Mouse (Mus musculus) MEL (cell line): ENCODE results near the gene Eif4a2. TPM values are rescaled to one million over a fixed set of nuclear protein-coding genes. Genes with fewer than 3 reads are reported as not detected.

Experiments
- DNase-seq: peaks from one replicate; pipeline ENCODE4 v3.0.0; 2011; ENCODE audit warnings: low read depth, low spot score
- H3K27ac ChIP-seq: 2 replicates; pipeline ENCODE4 v1.5.1; 2012; ENCODE audit warnings: low read depth, mild to moderate bottlenecking, control low read depth, low read length, moderate library complexity; ENCODE audit not compliant: control insufficient read depth
- H3K27me3 ChIP-seq, 2 experiments: fragments of 150-350 bp in 1 of 2; sonication (generic) in 1 of 2; 2 replicates each; pipeline ENCODE4 v1.6.1; 2012; ENCODE audit warnings: low read length in 2 of 2, mild to moderate bottlenecking in 2 of 2, improper control_type of control experiment in 1 of 2, moderate library complexity in 1 of 2; ENCODE audit not compliant: insufficient read depth in 2 of 2, control insufficient read depth in 1 of 2
- H3K36me3 ChIP-seq, 2 experiments: 2 replicates each; pipeline ENCODE4 v1.6.1; 2012 to 2014; ENCODE audit warnings: low read length in 2 of 2, improper control_type of control experiment in 1 of 2, inconsistent platforms in 1 of 2, mild to moderate bottlenecking in 1 of 2; ENCODE audit not compliant: insufficient read depth in 2 of 2, control insufficient read depth in 1 of 2
- H3K4me1 ChIP-seq, 2 experiments: fragments of 150-350 bp in 1 of 2; sonication (generic) in 1 of 2; 2 replicates each; pipeline ENCODE4 v1.6.1; 2012; ENCODE audit warnings: low read length in 2 of 2, improper control_type of control experiment in 1 of 2, mild to moderate bottlenecking in 1 of 2; ENCODE audit not compliant: insufficient read depth in 2 of 2, control insufficient read depth in 1 of 2
- H3K4me3 ChIP-seq, 2 experiments: fragments of 150-350 bp in 1 of 2; sonication (generic) in 1 of 2; 2 replicates each; pipeline ENCODE4 v1.5.1; 2012; ENCODE audit warnings: low read depth in 2 of 2, low read length in 2 of 2, mild to moderate bottlenecking in 2 of 2, moderate library complexity in 2 of 2, control low read depth in 1 of 2, improper control_type of control experiment in 1 of 2; ENCODE audit not compliant: control insufficient read depth in 1 of 2, insufficient read depth in 1 of 2
- H3K79me2 ChIP-seq: 2 replicates; pipeline ENCODE4 v1.6.1; 2012; ENCODE audit warnings: mild to moderate bottlenecking, low read length, moderate library complexity; ENCODE audit not compliant: control insufficient read depth, poor library complexity, insufficient read depth
- H3K9ac ChIP-seq: 2 replicates; pipeline ENCODE4 v1.6.1; 2012; ENCODE audit warnings: low read depth, mild to moderate bottlenecking, control low read depth, low read length, moderate library complexity; ENCODE audit not compliant: control insufficient read depth, poor library complexity, severe bottlenecking
- H3K9me3 ChIP-seq: fragments of 150-350 bp; sonication (generic); replicated peaks from 2 replicates; pipeline ENCODE4 v1.6.1; 2012; ENCODE audit warnings: mild to moderate bottlenecking, low read length, improper control_type of control experiment, moderate library complexity; ENCODE audit not compliant: insufficient read depth
- CHD1 ChIP-seq: IDR thresholded peaks from 2 replicates; pipeline ENCODE4 v1.6.1; 2012; ENCODE audit warnings: low read depth, mild to moderate bottlenecking, inconsistent platforms, low read length, improper control_type of control experiment
- CHD2 ChIP-seq: IDR thresholded peaks from 2 replicates; pipeline ENCODE4 v1.6.1; 2011; ENCODE audit warnings: low read length, improper control_type of control experiment
- CTCF ChIP-seq, 3 experiments: IDR thresholded peaks in 2 of 3; conservative IDR thresholded peaks in 1 of 3; 2 replicates each; pipeline ENCODE4 v1.5.1; 2011 to 2012; ENCODE audit warnings: low read length in 3 of 3, low read depth in 2 of 3, mild to moderate bottlenecking in 2 of 3, improper control_type of control experiment in 1 of 3, inconsistent platforms in 1 of 3, mixed read lengths in 1 of 3, moderate library complexity in 1 of 3; ENCODE audit not compliant: control insufficient read depth in 1 of 3, insufficient read depth in 1 of 3, poor library complexity in 1 of 3, severe bottlenecking in 1 of 3
- ETS1 ChIP-seq: IDR thresholded peaks from 2 replicates; pipeline ENCODE4 v1.6.1; 2012; ENCODE audit warnings: low read depth, mild to moderate bottlenecking, inconsistent platforms, low read length, improper control_type of control experiment, moderate library complexity
- GATA1 ChIP-seq: IDR thresholded peaks from 2 replicates; pipeline ENCODE4 v1.6.1; 2011; ENCODE audit warnings: low read depth, low read length, improper control_type of control experiment
- HCFC1 ChIP-seq: IDR thresholded peaks from 2 replicates; pipeline ENCODE4 v1.6.1; 2012; ENCODE audit warnings: low read depth, mild to moderate bottlenecking, inconsistent platforms, low read length, improper control_type of control experiment, moderate library complexity
- JUND ChIP-seq: IDR thresholded peaks from 2 replicates; pipeline ENCODE4 v1.6.1; 2011; ENCODE audit warnings: low read depth, mild to moderate bottlenecking, improper control_type of control experiment, low read length
- KAT2A ChIP-seq: conservative IDR thresholded peaks from 2 replicates; pipeline ENCODE4 v1.6.1; 2012; ENCODE audit warnings: low read depth, low read length, improper control_type of control experiment, inconsistent platforms
- MAFK ChIP-seq: IDR thresholded peaks from 2 replicates; pipeline ENCODE4 v1.6.1; 2011; ENCODE audit warnings: low read depth, mild to moderate bottlenecking, low read length, improper control_type of control experiment, borderline replicate concordance
- MAX ChIP-seq: IDR thresholded peaks from 2 replicates; pipeline ENCODE4 v1.6.1; 2011; ENCODE audit warnings: low read length, improper control_type of control experiment
- MEF2A ChIP-seq: IDR thresholded peaks from 2 replicates; pipeline ENCODE4 v1.6.1; 2014; ENCODE audit warnings: low read depth, mild to moderate bottlenecking, inconsistent platforms, low read length, improper control_type of control experiment; ENCODE audit not compliant: poor library complexity, insufficient replicate concordance, severe bottlenecking; ENCODE audit errors: extremely low read depth
- MXI1 ChIP-seq: IDR thresholded peaks from 2 replicates; pipeline ENCODE4 v1.6.1; 2011; ENCODE audit warnings: mild to moderate bottlenecking, low read depth, low read length, improper control_type of control experiment
- MYB ChIP-seq: IDR thresholded peaks from 2 replicates; pipeline ENCODE4 v1.6.1; 2011; ENCODE audit warnings: mild to moderate bottlenecking, low read depth, low read length, improper control_type of control experiment
- POLR2AphosphoS5 ChIP-seq: IDR thresholded peaks from 2 replicates; pipeline ENCODE4 v1.6.1; 2012; ENCODE audit warnings: low read depth, borderline replicate concordance, mild to moderate bottlenecking, inconsistent platforms, low read length, moderate library complexity, mixed read lengths
- RCOR1 ChIP-seq: IDR thresholded peaks from 2 replicates; pipeline ENCODE4 v1.6.1; 2012; ENCODE audit warnings: low read depth, mild to moderate bottlenecking, inconsistent platforms, low read length, improper control_type of control experiment
- SIN3A ChIP-seq: IDR thresholded peaks from 2 replicates; pipeline ENCODE4 v1.6.1; 2012; ENCODE audit warnings: low read length, improper control_type of control experiment, inconsistent platforms
- SMC3 ChIP-seq: IDR thresholded peaks from 2 replicates; pipeline ENCODE4 v1.6.1; 2011; ENCODE audit warnings: low read depth, low read length, improper control_type of control experiment
- TAL1 ChIP-seq: IDR thresholded peaks from 2 replicates; pipeline ENCODE4 v1.6.1; 2012; ENCODE audit warnings: mild to moderate bottlenecking, inconsistent platforms, low read length, moderate library complexity, mixed read lengths
- TBP ChIP-seq: IDR thresholded peaks from 2 replicates; pipeline ENCODE4 v1.8.0; 2011; ENCODE audit warnings: low read depth, low read length, improper control_type of control experiment
- USF1 ChIP-seq: IDR thresholded peaks from 2 replicates; pipeline ENCODE4 v1.6.1; 2014; ENCODE audit warnings: low read depth, mild to moderate bottlenecking, inconsistent platforms, low read length, improper control_type of control experiment, moderate library complexity
- ZC3H11A ChIP-seq: IDR thresholded peaks from 2 replicates; pipeline ENCODE4 v1.6.1; 2012; ENCODE audit warnings: low read depth, mild to moderate bottlenecking, inconsistent platforms, low read length, improper control_type of control experiment
- ZMIZ1 ChIP-seq: IDR thresholded peaks from 2 replicates; pipeline ENCODE4 v1.6.1; 2012; ENCODE audit warnings: low read depth, mild to moderate bottlenecking, inconsistent platforms, low read length, improper control_type of control experiment, moderate library complexity
- polyA plus RNA-seq, 2 experiments: library from polyadenylated mRNA; stranded (reverse) in 1 of 2; unstranded in 1 of 2; fragments of >175 nt in 1 of 2; fragments of >200 nt in 1 of 2; gene quantifications; 2 replicates each; pipeline versions ENCODE4 v1.2.1 to v1.2.4; 2012; ENCODE audit warnings: low replicate concordance in 2 of 2, low read depth in 1 of 2; ENCODE audit not compliant: insufficient read length in 2 of 2, insufficient read depth in 1 of 2, missing spikeins in 1 of 2
- total RNA-seq: library from RNA; depleted of rRNA; stranded (reverse); fragments of 300-350 nt; gene quantifications from 2 replicates; pipeline ENCODE4 v1.2.3, GENCODE M21; 2012

Gene Eif4a2
- total and polyA plus RNA-seq, 3 experiments, result 248 to 2,083 (median 290) TPM

GRCm38 (mm10) chr16:23122446-23122845, 15.2 kb downstream of the Eif4a2 start:
- no peak for TF ChIP-seq CHD2
- no peak for TF ChIP-seq HCFC1
- no peak for TF ChIP-seq CHD1
- no peak for TF ChIP-seq MAX
- no peak for TF ChIP-seq TBP
- TF ChIP-seq KAT2A, result no peak
- no peak for TF ChIP-seq MAFK
- no peak for TF ChIP-seq SMC3
- no peak for TF ChIP-seq MYB
- TF ChIP-seq TAL1, result no peak
- TF ChIP-seq ZC3H11A, result no peak
- H3K36me3 ChIP-seq, result peaks cover 11 to 21% of the 10 kb centered on the region in 2 experiments

GRCm38 (mm10) chr16:23123104-23123503, 15.9 kb downstream of the Eif4a2 start:
- DNase-seq, result no peak
- Histone ChIP-seq H3K9me3 (no peaks in the 10 kb centered on the region), H3K79me2 (peaks cover 23% of the 10 kb centered on the region), H3K4me3 (no peak overlapping the region), H3K27ac (no peak overlapping the region), H3K4me1 (peaks cover 0 to 5% of the 10 kb centered on the region in 2 experiments; a peak in 2 of 4 replicates), H3K27me3 (no peaks in the 10 kb centered on the region), H3K36me3 (peaks cover 11 to 21% of the 10 kb centered on the region in 2 experiments), H3K9ac (no peak overlapping the region)
- no peak for TF ChIP-seq MXI1
- peak in 1 of 3 experiments; percentile 31; a peak in 2 of 6 replicates for TF ChIP-seq CTCF (IDR thresholded peaks at IDR 0.05 in 2 of 3, conservative IDR thresholded peaks at IDR 0.05 in 1 of 3; ENCODE audit: control insufficient read depth in 1 of 3, insufficient read depth in 1 of 3, low read depth in 2 of 3, low read length in 3 of 3, poor library complexity in 1 of 3, severe bottlenecking in 1 of 3)

More at GRCm38 (mm10) chr16:23122446-23122845, 15.2 kb downstream of the Eif4a2 start:
- Histone ChIP-seq H3K9me3 (no peaks in the 10 kb centered on the region), H3K9ac (no peak overlapping the region), H3K27me3 (no peaks in the 10 kb centered on the region), H3K27ac (no peak overlapping the region), H3K79me2 (peaks cover 18% of the 10 kb centered on the region), H3K4me1 (peaks cover 0 to 5% of the 10 kb centered on the region in 2 experiments; a peak in 2 of 4 replicates), H3K4me3 (no peak overlapping the region)
- no peak for DNase-seq

GRCm38 (mm10) chr16:23124398-23124797, 17.2 kb downstream of the Eif4a2 start:
- Histone ChIP-seq H3K36me3 (peaks cover 15 to 19% of the 10 kb centered on the region in 2 experiments), H3K4me3 (no peak overlapping the region)
- no peak for TF ChIP-seq ETS1
- no peak for TF ChIP-seq GATA1
- TF ChIP-seq RCOR1, result no peak
- TF ChIP-seq TAL1, result no peak
- no peak for TF ChIP-seq MEF2A
- TF ChIP-seq MYB, result no peak
- TF ChIP-seq JUND, result no peak
- TF ChIP-seq USF1, result no peak
- no peak for TF ChIP-seq SIN3A
- TF ChIP-seq TBP, result no peak
- TF ChIP-seq CHD2, result no peak
- TF ChIP-seq HCFC1, result no peak
- TF ChIP-seq POLR2AphosphoS5, result no peak
- TF ChIP-seq ZMIZ1, result no peak

More at GRCm38 (mm10) chr16:23124398-23124797, 17.2 kb downstream of the Eif4a2 start:
- DNase-seq, result no peak
- Histone ChIP-seq H3K27ac (no peak overlapping the region), H3K27me3 (no peaks in the 10 kb centered on the region), H3K9me3 (no peaks in the 10 kb centered on the region), H3K9ac (no peak overlapping the region), H3K79me2 (peaks cover 30% of the 10 kb centered on the region), H3K4me1 (peaks cover 0 to 13% of the 10 kb centered on the region in 2 experiments; a peak in 2 of 4 replicates)
